Mouse (Mus musculus) G1E (cell line): Measurements from ENCODE around the gene Mindy1.

Experiments used
- CTCF ChIP-seq: IDR thresholded peaks from 2 replicates; pipeline ENCODE4 v1.5.1; 2012; ENCODE audit warnings: low read depth, low read length, inconsistent platforms, mixed read lengths
- GATA1 ChIP-seq: IDR thresholded peaks from 2 replicates; pipeline ENCODE4 v1.6.1; 2012; ENCODE audit warnings: borderline replicate concordance, low read length, inconsistent platforms, mixed read lengths
- GATA2 ChIP-seq: IDR thresholded peaks from 2 replicates; pipeline ENCODE4 v1.6.1; 2012; ENCODE audit warnings: low read depth, low read length, inconsistent platforms, borderline replicate concordance
- POLR2AphosphoS5 ChIP-seq: IDR thresholded peaks from 2 replicates; pipeline ENCODE4 v1.6.1; 2012; ENCODE audit warnings: low read depth, low read length, inconsistent platforms; ENCODE audit not compliant: insufficient replicate concordance
- TAL1 ChIP-seq: conservative IDR thresholded peaks from 2 replicates; pipeline ENCODE4 v1.6.1; 2012; ENCODE audit warnings: low read depth, low read length, inconsistent platforms, mixed read lengths

GRCm38 (mm10) chr3:95294718-95295117, 13.6 kb downstream of the Mindy1 start:
- TF ChIP-seq CTCF: no peak
- no peak for TF ChIP-seq GATA2
- no peak for TF ChIP-seq GATA1
- TF ChIP-seq TAL1: no peak
- no peak for TF ChIP-seq POLR2AphosphoS5
